Mouse (Mus musculus): ENCODE measurements around the gene Styxl1. TPM values are rescaled to one million over a fixed set of nuclear protein-coding genes. Genes with fewer than 3 reads are reported as not detected.

Styxl1 gene
- total RNA-seq, 1 experiment, result not detected

DNA sequence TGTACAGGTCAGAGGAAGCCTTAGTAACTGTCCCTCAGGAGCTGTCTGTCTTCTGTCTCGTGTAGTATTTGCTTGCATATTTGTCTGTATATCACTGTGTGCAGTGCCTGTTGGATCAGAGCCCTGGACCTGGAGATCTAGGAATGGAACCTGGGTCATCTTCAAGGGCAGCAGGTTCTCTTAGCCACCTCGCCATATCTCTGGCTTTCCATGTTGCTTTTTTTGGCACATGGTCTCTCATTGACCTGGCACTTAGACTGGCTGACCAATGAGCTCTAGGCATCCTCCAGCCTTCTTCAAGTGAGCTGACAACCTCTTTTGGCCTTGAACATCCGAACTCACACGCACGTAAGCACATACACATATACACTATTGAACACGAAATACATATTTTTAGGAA lies 76.0 kb downstream of the Styxl1 start:
- H3K36me3 ChIP-seq (ENCODE audit: control insufficient read depth, insufficient read depth, low read length, poor library complexity, severe bottlenecking), result peaks cover 5% of the 10 kb centered on the region; the same call in 1 of the 2 replicates
- no peak for DNase-seq (ENCODE audit: low read depth, low spot score)

DNA sequence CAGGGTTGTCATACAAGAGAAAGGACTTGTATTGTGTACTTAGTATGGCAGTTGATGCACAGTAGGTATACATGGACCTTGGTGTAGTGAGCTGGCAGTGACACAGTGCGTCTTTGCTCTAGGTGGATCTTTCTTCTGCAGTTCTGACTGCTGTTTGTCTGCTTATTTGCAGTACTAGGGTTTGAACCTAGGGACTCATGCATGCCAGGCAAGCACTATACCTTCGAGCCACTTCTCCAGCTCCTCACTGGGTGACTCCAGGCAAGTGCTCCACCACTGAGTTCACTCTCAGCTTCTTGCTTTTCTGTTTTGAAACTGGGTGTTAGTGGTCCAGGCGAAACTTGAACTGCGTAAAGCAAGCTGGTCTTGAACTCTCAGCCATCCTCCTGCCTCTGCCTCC lies 76.6 kb downstream of the Styxl1 start:
- Histone ChIP-seq H3K36me3 (ENCODE audit: control insufficient read depth, insufficient read depth, low read length, poor library complexity, severe bottlenecking) (peaks cover 2% of the 10 kb centered on the region; the same call in 1 of the 2 replicates), H3K9me3 (ENCODE audit: control insufficient read depth, insufficient read depth, low read depth, low read length) (no peaks in the 10 kb centered on the region), H3K9ac (ENCODE audit: insufficient read depth, low read depth, low read length, poor library complexity, severe bottlenecking) (no peak overlapping the region), H3K4me1 (ENCODE audit: control insufficient read depth in 2 of 2, insufficient read depth in 2 of 2, low read length in 2 of 2, poor library complexity in 1 of 2) (peaks cover 3% of the 10 kb centered on the region in 2 experiments; a peak in 2 of 4 replicates), H3K27ac (ENCODE audit: insufficient read depth, low read depth, low read length, poor library complexity, severe bottlenecking) (no peak overlapping the region), H3K4me3 (ENCODE audit: insufficient read depth in 1 of 2, low read depth in 1 of 2, low read length in 2 of 2, poor library complexity in 1 of 2, severe bottlenecking in 1 of 2) (no peak overlapping the region)
- TF ChIP-seq ZNF384 (IDR thresholded peaks at IDR 0.05; ENCODE audit: low read depth, low read length) (no peak), CHD2 (IDR thresholded peaks at IDR 0.05; ENCODE audit: low read depth, low read length) (no peak), ZC3H11A (IDR thresholded peaks at IDR 0.05; ENCODE audit: borderline replicate concordance, low read depth, low read length) (no peak), MAFK (IDR thresholded peaks at IDR 0.05; ENCODE audit: insufficient read depth, low read depth, low read length) (no peak), HCFC1 (IDR thresholded peaks at IDR 0.05; ENCODE audit: borderline replicate concordance, insufficient read depth, low read length) (no peak)
- DNase-seq (ENCODE audit: low read depth, low spot score), result no peak
- in situ Hi-C loops (cut with MboI; ENCODE audit: low sequenced_read_pairs in 2 of 2, unreplicated experiment in 2 of 2), result no loop called here

More for the DNA sequence above, 76.0 kb downstream of the Styxl1 start:
- H3K9me3 ChIP-seq (ENCODE audit: control insufficient read depth, insufficient read depth, low read depth, low read length), result no peaks in the 10 kb centered on the region
- TF ChIP-seq ZNF384 (IDR thresholded peaks at IDR 0.05; ENCODE audit: low read depth, low read length), result no peak
- TF ChIP-seq MAFK (IDR thresholded peaks at IDR 0.05; ENCODE audit: insufficient read depth, low read depth, low read length), result no peak
- TF ChIP-seq ZC3H11A (IDR thresholded peaks at IDR 0.05; ENCODE audit: borderline replicate concordance, low read depth, low read length), result no peak
- no peak for TF ChIP-seq HCFC1 (IDR thresholded peaks at IDR 0.05; ENCODE audit: borderline replicate concordance, insufficient read depth, low read length)
- no peak for TF ChIP-seq CHD2 (IDR thresholded peaks at IDR 0.05; ENCODE audit: low read depth, low read length)
- no peak overlapping the region for H3K4me3 ChIP-seq (ENCODE audit: insufficient read depth in 1 of 2, low read depth in 1 of 2, low read length in 2 of 2, poor library complexity in 1 of 2, severe bottlenecking in 1 of 2)
- H3K27ac ChIP-seq (ENCODE audit: insufficient read depth, low read depth, low read length, poor library complexity, severe bottlenecking), result no peak overlapping the region
- in situ Hi-C loops (cut with MboI; ENCODE audit: low sequenced_read_pairs in 2 of 2, unreplicated experiment in 2 of 2), result no loop called here
- no peak overlapping the region for H3K9ac ChIP-seq (ENCODE audit: insufficient read depth, low read depth, low read length, poor library complexity, severe bottlenecking)
- peaks cover 3 to 4% of the 10 kb centered on the region in 2 experiments; a peak in 2 of 4 replicates for H3K4me1 ChIP-seq (ENCODE audit: control insufficient read depth in 2 of 2, insufficient read depth in 2 of 2, low read length in 2 of 2, poor library complexity in 1 of 2)

DNA sequence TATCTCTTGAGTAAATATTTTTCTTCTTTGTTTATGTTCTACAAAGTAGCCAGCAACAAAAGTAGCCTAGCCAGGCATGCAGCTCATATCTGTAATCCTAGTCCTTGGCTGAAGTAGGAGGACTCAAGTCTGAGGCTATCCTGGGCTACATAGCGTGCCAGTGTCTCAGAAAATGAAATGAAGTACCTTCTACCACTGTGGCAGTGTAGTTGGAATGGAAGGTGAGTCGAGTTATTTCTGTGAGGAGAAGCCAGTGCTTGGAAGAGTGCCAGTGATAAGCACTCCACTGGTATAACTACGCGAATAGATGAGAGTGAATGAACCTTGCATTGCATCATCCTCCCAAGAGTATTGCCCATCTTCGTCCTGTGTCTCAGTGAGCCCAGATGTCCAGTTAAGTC lies 80.5 kb downstream of the Styxl1 start:
- in situ Hi-C loops (cut with MboI; ENCODE audit: low sequenced_read_pairs in 2 of 2, unreplicated experiment in 2 of 2), result no loop called here
- DNase-seq (ENCODE audit: low read depth, low spot score), result no peak
- no peak for TF ChIP-seq CHD2 (IDR thresholded peaks at IDR 0.05; ENCODE audit: low read depth, low read length)
- TF ChIP-seq HCFC1 (IDR thresholded peaks at IDR 0.05; ENCODE audit: borderline replicate concordance, insufficient read depth, low read length), result no peak
- TF ChIP-seq MAFK (IDR thresholded peaks at IDR 0.05; ENCODE audit: insufficient read depth, low read depth, low read length), result no peak
- no peak for TF ChIP-seq ZNF384 (IDR thresholded peaks at IDR 0.05; ENCODE audit: low read depth, low read length)
- TF ChIP-seq ZC3H11A (IDR thresholded peaks at IDR 0.05; ENCODE audit: borderline replicate concordance, low read depth, low read length), result no peak
- Histone ChIP-seq H3K9ac (ENCODE audit: insufficient read depth, low read depth, low read length, poor library complexity, severe bottlenecking) (no peak overlapping the region), H3K9me3 (ENCODE audit: control insufficient read depth, insufficient read depth, low read depth, low read length) (no peaks in the 10 kb centered on the region), H3K4me1 (ENCODE audit: control insufficient read depth in 2 of 2, insufficient read depth in 2 of 2, low read length in 2 of 2, poor library complexity in 1 of 2) (peaks cover under 1 to 3% of the 10 kb centered on the region in 2 experiments; a peak in 2 of 4 replicates), H3K27ac (ENCODE audit: insufficient read depth, low read depth, low read length, poor library complexity, severe bottlenecking) (no peak overlapping the region), H3K36me3 (ENCODE audit: control insufficient read depth, insufficient read depth, low read length, poor library complexity, severe bottlenecking) (peaks cover 2% of the 10 kb centered on the region; the same call in 1 of the 2 replicates), H3K4me3 (ENCODE audit: insufficient read depth in 1 of 2, low read depth in 1 of 2, low read length in 2 of 2, poor library complexity in 1 of 2, severe bottlenecking in 1 of 2) (no peak overlapping the region)

Other genes with a start within 250 kb of the Styxl1 start
- 42.9 and 55.5 TPM in 2 replicates for gene Hip1, start 233.3 kb downstream of the Styxl1 start, total RNA-seq (2012; rRNA removed)
- not detected in 2 replicates for gene Ccl26, start 214.8 kb downstream of the Styxl1 start, total RNA-seq (2012; rRNA removed)
- gene Ccl24, start 205.3 kb downstream of the Styxl1 start, total RNA-seq (2012; rRNA removed), result not detected in 2 replicates
- gene Rhbdd2, start 145.8 kb downstream of the Styxl1 start, total RNA-seq (2012; rRNA removed), result 15.7 and 16.7 TPM in 2 replicates
- gene Por, start 108.4 kb downstream of the Styxl1 start, total RNA-seq (2012; rRNA removed), result 125 and 153 TPM in 2 replicates
- 38.7 and 42.2 TPM in 2 replicates for gene Tmem120a, start 33.9 kb downstream of the Styxl1 start, total RNA-seq (2012; rRNA removed)
- gene Mdh2, start 95 bp upstream of the Styxl1 start, total RNA-seq (2012; rRNA removed), result 181 and 223 TPM in 2 replicates
- 0.18 and 0.90 TPM in 2 replicates for gene Srrm3, start 28.5 kb upstream of the Styxl1 start, total RNA-seq (2012; rRNA removed)
- gene Hspb1, start 109.5 kb upstream of the Styxl1 start, total RNA-seq (2012; rRNA removed), result 630 and 878 TPM in 2 replicates
- 109 and 176 TPM in 2 replicates for gene Ywhag, start 156.2 kb upstream of the Styxl1 start, total RNA-seq (2012; rRNA removed)
- gene Ssc4d, start 196.1 kb upstream of the Styxl1 start, total RNA-seq (2012; rRNA removed), result 10.9 and 11.0 TPM in 2 replicates
- gene Zp3, start 201.7 kb upstream of the Styxl1 start, total RNA-seq (2012; rRNA removed), result 12.7 and 16.1 TPM in 2 replicates
- 26.7 and 28.3 TPM in 2 replicates for gene Dtx2, start 216.4 kb upstream of the Styxl1 start, total RNA-seq (2012; rRNA removed)

Data from ES-E14 (cell line).